Mouse (Mus musculus): ENCODE measurements around the gene Col1a1. TPM values are rescaled to one million over a fixed set of nuclear protein-coding genes. Genes with fewer than 3 reads are reported as not detected.
A peak's percentile ranks its signal among the peaks of the same experiment; 100 is the strongest.

The Col1a1 gene
- polyA plus RNA-seq (2016; fragmentation: Nextera tagmentation; extraction: Ambion mirVana): 405 and 569 TPM in 2 replicates

- Histone ChIP-seq H3K9ac (replicated peaks) (peak within 1 kb of the TSS; percentile 29; the same call in 1 of the 2 replicates), H3K27me3 (peaks cover 93% of the 10 kb centered on the region), H3K4me3 (peak within 1 kb of the TSS; percentile 31), H3K36me3 (no peaks in the 10 kb centered on the region), H3K4me2 (replicated peaks) (peak within 1 kb of the TSS; percentile 56), H3K4me1 (peaks cover 18% of the 10 kb centered on the region), H3K9me3 (no peaks in the 10 kb centered on the region), H3K27ac (replicated peaks) (peak within 1 kb of the TSS; percentile 22; the same call in 1 of the 2 replicates)
- WGBS: 15% methylated on average over 19 of the region's 19 CpGs
- ATAC-seq (ENCODE audit: low FRiP score, low read depth): no peak
These were observed at the start of gene Col1a1 for GRCm38 (mm10) chr11:94936045-94936444. Gene Col1a1 (plus strand): TSS chr11:94936224.

GRCm38 (mm10) chr11:94891155-94891554, 44.9 kb upstream of the Col1a1 start:
- H3K4me1 ChIP-seq: no peaks in the 10 kb centered on the region
- H3K27me3 ChIP-seq: peaks cover 5% of the 10 kb centered on the region; the same call in 1 of the 2 replicates
- 79% methylated on average over 6 of the region's 6 CpGs for WGBS
- H3K4me2 ChIP-seq (replicated peaks): no peak overlapping the region
- H3K4me3 ChIP-seq: no peak overlapping the region
- H3K9me3 ChIP-seq: no peaks in the 10 kb centered on the region
- no peak overlapping the region for H3K27ac ChIP-seq (replicated peaks)
- H3K36me3 ChIP-seq: no peaks in the 10 kb centered on the region
- H3K9ac ChIP-seq (replicated peaks): no peak overlapping the region
- no peak for ATAC-seq (ENCODE audit: low FRiP score, low read depth)

- 81% methylated on average over 16 of the region's 16 CpGs for WGBS
These were observed 39.2 kb upstream of the Col1a1 start for GRCm38 (mm10) chr11:94896753-94897376.

GRCm38 (mm10) chr11:94901231-94901630, 34.8 kb upstream of the Col1a1 start:
- no peak overlapping the region for H3K4me2 ChIP-seq (replicated peaks)

More at GRCm38 (mm10) chr11:94896753-94897376, 39.2 kb upstream of the Col1a1 start:
- Histone ChIP-seq H3K9me3 (no peaks in the 10 kb centered on the region), H3K4me3 (no peak overlapping the region), H3K27me3 (no peaks in the 10 kb centered on the region), H3K4me2 (replicated peaks) (no peak overlapping the region), H3K9ac (replicated peaks) (no peak overlapping the region), H3K4me1 (no peaks in the 10 kb centered on the region), H3K27ac (replicated peaks) (no peak overlapping the region), H3K36me3 (no peaks in the 10 kb centered on the region)
- ATAC-seq (ENCODE audit: low FRiP score, low read depth): no peak

GRCm38 (mm10) chr11:94904306-94904705, 31.7 kb upstream of the Col1a1 start:
- H3K9me3 ChIP-seq: no peaks in the 10 kb centered on the region
- H3K36me3 ChIP-seq: no peaks in the 10 kb centered on the region
- H3K4me2 ChIP-seq (replicated peaks): no peak overlapping the region
- H3K27me3 ChIP-seq: no peaks in the 10 kb centered on the region
- 88% methylated on average over 3 of the region's 3 CpGs for WGBS
- no peak overlapping the region for H3K9ac ChIP-seq (replicated peaks)
- ATAC-seq (ENCODE audit: low FRiP score, low read depth): no peak
- no peak overlapping the region for H3K27ac ChIP-seq (replicated peaks)
- H3K4me3 ChIP-seq: no peak overlapping the region
- H3K4me1 ChIP-seq: no peaks in the 10 kb centered on the region

More at GRCm38 (mm10) chr11:94901231-94901630, 34.8 kb upstream of the Col1a1 start:
- WGBS: 63% methylated on average over 2 of the region's 2 CpGs
- H3K4me1 ChIP-seq: no peaks in the 10 kb centered on the region
- H3K36me3 ChIP-seq: no peaks in the 10 kb centered on the region
- no peak overlapping the region for H3K9ac ChIP-seq (replicated peaks)
- no peaks in the 10 kb centered on the region for H3K27me3 ChIP-seq
- no peak for ATAC-seq (ENCODE audit: low FRiP score, low read depth)
- H3K27ac ChIP-seq (replicated peaks): no peak overlapping the region
- H3K4me3 ChIP-seq: no peak overlapping the region
- H3K9me3 ChIP-seq: no peaks in the 10 kb centered on the region

GRCm38 (mm10) chr11:94910971-94911370, 25.1 kb upstream of the Col1a1 start:
- ATAC-seq (ENCODE audit: low FRiP score, low read depth): no peak
- Histone ChIP-seq H3K4me2 (replicated peaks) (no peak overlapping the region), H3K27me3 (no peaks in the 10 kb centered on the region), H3K4me1 (peaks cover 5% of the 10 kb centered on the region), H3K4me3 (no peak overlapping the region), H3K36me3 (no peaks in the 10 kb centered on the region), H3K27ac (replicated peaks) (no peak overlapping the region), H3K9me3 (no peaks in the 10 kb centered on the region), H3K9ac (replicated peaks) (no peak overlapping the region)
- WGBS: 87% methylated on average over 5 of the region's 5 CpGs

GRCm38 (mm10) chr11:94912568-94912967, 23.5 kb upstream of the Col1a1 start:
- Histone ChIP-seq H3K4me1 (peaks cover 12% of the 10 kb centered on the region), H3K4me2 (replicated peaks) (no peak overlapping the region), H3K9me3 (no peaks in the 10 kb centered on the region), H3K36me3 (no peaks in the 10 kb centered on the region), H3K9ac (replicated peaks) (no peak overlapping the region), H3K27me3 (no peaks in the 10 kb centered on the region), H3K27ac (replicated peaks) (no peak overlapping the region), H3K4me3 (no peak overlapping the region)
- no peak for ATAC-seq (ENCODE audit: low FRiP score, low read depth)
- WGBS: 76% methylated on average over 3 of the region's 3 CpGs

GRCm38 (mm10) chr11:94913302-94914090, 22.5 kb upstream of the Col1a1 start:
- Histone ChIP-seq H3K4me2 (replicated peaks) (no peak overlapping the region), H3K27me3 (no peaks in the 10 kb centered on the region), H3K36me3 (no peaks in the 10 kb centered on the region), H3K4me1 (peaks cover 12% of the 10 kb centered on the region), H3K27ac (replicated peaks) (no peak overlapping the region), H3K9ac (replicated peaks) (no peak overlapping the region), H3K9me3 (no peaks in the 10 kb centered on the region), H3K4me3 (no peak overlapping the region)
- 54% methylated on average over 6 of the region's 6 CpGs for WGBS
- ATAC-seq (ENCODE audit: low FRiP score, low read depth): no peak

- no peak overlapping the region for H3K4me3 ChIP-seq
- H3K27me3 ChIP-seq: no peaks in the 10 kb centered on the region
- 30% methylated on average over 11 of the region's 16 CpGs for WGBS
- H3K27ac ChIP-seq (replicated peaks): no peak overlapping the region
- no peak overlapping the region for H3K9ac ChIP-seq (replicated peaks)
- no peaks in the 10 kb centered on the region for H3K36me3 ChIP-seq
- H3K9me3 ChIP-seq: no peaks in the 10 kb centered on the region
- ATAC-seq (ENCODE audit: low FRiP score, low read depth): no peak
- no peak overlapping the region for H3K4me2 ChIP-seq (replicated peaks)
- peaks cover 12% of the 10 kb centered on the region for H3K4me1 ChIP-seq
These were observed 20.2 kb upstream of the Col1a1 start for GRCm38 (mm10) chr11:94915675-94916403.

- Histone ChIP-seq H3K4me3 (no peak overlapping the region), H3K4me1 (peaks cover 12% of the 10 kb centered on the region), H3K9ac (replicated peaks) (no peak overlapping the region), H3K27ac (replicated peaks) (no peak overlapping the region), H3K9me3 (no peaks in the 10 kb centered on the region), H3K27me3 (no peaks in the 10 kb centered on the region), H3K36me3 (no peaks in the 10 kb centered on the region), H3K4me2 (replicated peaks) (no peak overlapping the region)
- ATAC-seq (ENCODE audit: low FRiP score, low read depth): no peak
- WGBS: 39% methylated on average over 4 of the region's 4 CpGs
These were observed 19.5 kb upstream of the Col1a1 start for GRCm38 (mm10) chr11:94916477-94916876.

- H3K27ac ChIP-seq (replicated peaks): no peak overlapping the region
- H3K4me3 ChIP-seq: no peak overlapping the region
- H3K36me3 ChIP-seq: no peaks in the 10 kb centered on the region
- peaks cover 12% of the 10 kb centered on the region for H3K4me1 ChIP-seq
- no peak for ATAC-seq (ENCODE audit: low FRiP score, low read depth)
- H3K27me3 ChIP-seq: no peaks in the 10 kb centered on the region
- 80% methylated on average over 6 of the region's 6 CpGs for WGBS
- no peak overlapping the region for H3K4me2 ChIP-seq (replicated peaks)
- H3K9me3 ChIP-seq: no peaks in the 10 kb centered on the region
- H3K9ac ChIP-seq (replicated peaks): no peak overlapping the region
These were observed 18.3 kb upstream of the Col1a1 start for GRCm38 (mm10) chr11:94917717-94918116.

GRCm38 (mm10) chr11:94920996-94921401, 15.0 kb upstream of the Col1a1 start:
- H3K9me3 ChIP-seq: no peaks in the 10 kb centered on the region
- no peaks in the 10 kb centered on the region for H3K27me3 ChIP-seq
- no peak overlapping the region for H3K27ac ChIP-seq (replicated peaks)
- peaks cover 6% of the 10 kb centered on the region; the same call in 1 of the 2 replicates for H3K4me1 ChIP-seq
- no peak overlapping the region for H3K4me3 ChIP-seq
- no peak overlapping the region for H3K9ac ChIP-seq (replicated peaks)
- no peak for ATAC-seq (ENCODE audit: low FRiP score, low read depth)
- 67% methylated on average over 6 of the region's 6 CpGs for WGBS
- H3K36me3 ChIP-seq: no peaks in the 10 kb centered on the region
- H3K4me2 ChIP-seq (replicated peaks): no peak overlapping the region

Data from midbrain, embryonic 12.5 days (tissue).